Mouse (Mus musculus) left cerebral cortex, adult 2 months (tissue): ENCODE measurements around the gene Cebpg. TPM values are rescaled to one million over a fixed set of nuclear protein-coding genes. Genes with fewer than 3 reads are reported as not detected.

Experiments used
- DNase-seq, 2 experiments: peaks; one replicate each; pipeline ENCODE4 v3.0.0; 2021 to 2022; ENCODE audit warnings: low spot score in 2 of 2, mixed read lengths in 1 of 2; ENCODE audit errors: extremely low spot score in 1 of 2
- H3K27ac ChIP-seq: fragments of 200-600 bp; 2 replicates; pipeline ENCODE4 v1.8.1; 2022
- H3K4me3 ChIP-seq: fragments of 200-600 bp; 2 replicates; pipeline ENCODE4 v1.8.1; 2022
- CTCF ChIP-seq: fragments of 200-600 bp; IDR thresholded peaks from 2 replicates; pipeline ENCODE4 v1.8.1; 2022; ENCODE audit warnings: antibody characterized with exemption, mild to moderate bottlenecking, moderate library complexity
- intact Hi-C: fragments of 180-260 bp; cut with DNase I; formaldehyde crosslinking; loops from one replicate; pipeline ENCODE4 v1.15.1; 2025
- long read RNA-seq, 2 experiments: library from polyadenylated mRNA; stranded (forward); transcript quantifications; one replicate each; pipeline ENCODE4 v2.0.0; 2021; ENCODE audit warnings: borderline mapping rate in 2 of 2
- total RNA-seq, 2 experiments: library from RNA; stranded (reverse); gene quantifications; 2 replicates each; pipeline ENCODE4 v1.2.3; 2021

Cebpg gene
- 10 to 100 TPM; 34.3 to 38.4 TPM for total RNA-seq
- long read RNA-seq, experiment 1, full-length matches to known transcripts, result 41 of 41 reads
- long read RNA-seq, experiment 1, partial matches to known transcripts, result 0 of 41 reads
- long read RNA-seq, experiment 1, other reads (novel, unspliced or antisense), result 0 of 41 reads
- long read RNA-seq, experiment 2, full-length matches to known transcripts, result 35 of 35 reads
- long read RNA-seq, experiment 2, partial matches to known transcripts, result 0 of 35 reads
- long read RNA-seq, experiment 2, other reads (novel, unspliced or antisense), result 0 of 35 reads

DNA sequence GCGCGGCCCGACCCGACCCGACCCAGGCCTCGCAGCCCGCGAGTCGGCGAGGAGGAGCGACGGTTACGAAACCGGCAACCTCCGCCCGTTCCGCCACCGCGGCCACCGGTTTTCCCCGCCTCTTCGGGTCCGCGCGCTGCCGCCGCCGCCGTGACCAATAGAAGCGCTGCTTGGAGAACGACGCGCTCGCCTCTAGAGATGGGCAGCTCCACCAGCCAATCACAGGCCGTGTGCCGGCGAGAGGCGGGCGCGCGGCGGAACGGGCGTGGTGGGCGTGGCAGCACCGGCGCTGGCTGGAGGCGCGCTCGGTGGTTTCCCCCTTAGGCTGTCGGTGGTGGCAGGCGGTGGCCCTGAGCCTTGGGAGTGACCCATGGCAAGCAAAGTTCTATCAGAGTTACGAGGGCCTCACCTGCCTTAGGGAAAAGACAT lies at the start of gene Cebpg:
TSS of gene Cebpg (minus strand) at position 138 of the 429 bp plus-strand sequence.
- DNase-seq, result peak; percentile 98 to 99
- intact Hi-C loops, result loop anchor here (1.0 to 2.0 kb wide), 2 partner anchors 30 to 62 kb away; no protein-coding TSS in a partner anchor
- TF ChIP-seq CTCF, result no peak
- Histone ChIP-seq H3K27ac (peak within 1 kb of the TSS; percentile 95), H3K4me3 (peak within 1 kb of the TSS; percentile 86)

DNA sequence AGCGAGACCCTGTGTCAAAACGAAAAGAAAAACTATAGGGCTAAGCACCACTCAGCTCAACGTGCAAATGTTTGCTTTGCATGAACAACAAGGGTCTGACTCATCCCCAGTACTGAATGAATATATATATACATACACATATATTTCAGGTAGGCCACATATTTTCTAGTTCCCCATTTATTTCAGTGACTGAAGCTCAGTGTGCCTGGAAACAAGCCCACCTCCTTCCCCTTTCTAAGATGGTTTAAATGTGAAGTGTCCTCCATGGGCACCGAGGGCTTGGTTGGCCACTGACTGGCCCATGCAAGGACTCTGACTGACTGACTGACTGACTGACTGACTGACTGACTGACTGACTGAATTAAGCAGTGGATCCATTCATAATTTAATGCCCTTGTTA lies 43.2 kb upstream of the Cebpg start:
- intact Hi-C loops, result no loop called here
- no peak for TF ChIP-seq CTCF
- no peak for DNase-seq
- no peak overlapping the region for H3K27ac ChIP-seq
- H3K4me3 ChIP-seq, result no peak overlapping the region

DNA sequence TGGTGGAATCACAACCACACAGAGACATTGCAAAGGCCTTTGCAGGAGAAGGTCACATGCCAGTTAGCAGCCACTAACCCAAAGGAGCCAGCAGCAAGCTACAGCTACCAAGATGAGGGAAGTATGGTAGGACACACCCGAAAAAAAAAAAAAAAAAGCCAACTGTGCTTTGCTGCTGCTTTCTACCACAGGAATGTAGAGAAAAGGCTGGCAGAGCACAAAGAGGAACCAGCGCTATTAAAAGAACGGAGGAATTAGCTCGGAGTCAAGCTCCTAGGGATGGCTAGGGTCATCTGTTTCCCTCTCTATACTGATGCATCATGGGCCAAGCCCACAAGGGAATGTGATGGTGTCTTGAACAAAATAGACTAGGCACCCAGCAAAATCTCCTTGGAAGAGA lies 42.4 kb upstream of the Cebpg start:
- intact Hi-C loops, result no loop called here
- H3K27ac ChIP-seq, result no peak overlapping the region
- no peak for DNase-seq
- no peak for TF ChIP-seq CTCF
- no peak overlapping the region for H3K4me3 ChIP-seq

DNA sequence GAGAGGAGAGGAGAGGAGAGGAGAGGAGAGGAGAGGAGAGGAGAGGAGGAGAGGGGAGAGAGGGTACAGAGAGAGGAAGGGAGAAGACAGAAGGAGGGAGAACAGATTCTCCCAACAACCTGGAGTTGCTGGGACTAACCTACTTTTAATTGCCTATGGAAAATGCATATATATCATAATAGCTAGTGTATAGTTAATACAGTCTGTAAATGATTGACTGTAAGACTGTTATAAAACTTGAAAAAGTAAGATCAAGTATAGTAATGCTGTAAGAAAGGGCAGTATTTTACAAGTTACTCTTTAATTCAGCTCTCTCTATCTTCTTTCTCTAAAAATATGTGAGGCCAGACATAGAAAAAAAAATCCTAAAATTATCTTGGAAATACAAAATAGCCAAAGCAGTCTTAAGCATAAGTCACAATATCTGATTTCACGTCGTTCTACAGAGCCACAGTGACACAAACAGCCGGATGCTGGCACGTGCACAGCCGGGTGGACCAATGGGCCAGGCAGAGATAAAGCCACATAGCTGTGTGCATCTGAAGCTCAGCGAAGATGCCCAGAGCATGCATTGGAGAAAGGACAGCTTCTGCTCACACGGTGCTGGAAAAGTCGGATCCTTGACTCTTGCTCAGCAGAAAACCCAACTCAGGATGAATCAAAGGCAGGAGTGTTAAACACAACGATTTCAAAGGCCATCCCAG lies 38.8 kb upstream of the Cebpg start:
- intact Hi-C loops, result no loop called here

DNA sequence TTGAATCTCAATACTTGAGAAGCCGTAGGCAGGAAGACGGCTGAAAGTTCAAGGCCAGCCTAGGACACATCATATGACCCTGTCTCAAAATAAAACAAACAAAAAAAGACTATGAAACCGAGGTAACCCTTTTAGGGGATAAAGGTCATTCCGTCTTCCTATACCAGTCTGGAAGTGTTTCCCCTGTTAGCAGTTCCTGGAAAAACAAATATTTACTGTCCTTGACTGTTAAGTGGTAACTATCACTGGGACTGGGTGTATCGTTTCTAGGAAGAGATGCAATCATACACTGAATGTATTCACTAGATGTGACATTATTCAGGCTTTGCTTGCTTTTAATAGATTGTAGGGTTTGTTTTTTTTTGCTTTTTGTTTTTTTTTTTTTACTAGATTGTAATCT lies 34.2 kb upstream of the Cebpg start:
- intact Hi-C loops, result no loop called here
- Histone ChIP-seq H3K4me3 (no peak overlapping the region), H3K27ac (no peak overlapping the region)
- DNase-seq, result no peak
- TF ChIP-seq CTCF, result no peak

More for the DNA sequence above, 38.8 kb upstream of the Cebpg start:
- no peak overlapping the region for H3K27ac ChIP-seq
- no peak overlapping the region for H3K4me3 ChIP-seq
- TF ChIP-seq CTCF, result no peak
- no peak for DNase-seq

DNA sequence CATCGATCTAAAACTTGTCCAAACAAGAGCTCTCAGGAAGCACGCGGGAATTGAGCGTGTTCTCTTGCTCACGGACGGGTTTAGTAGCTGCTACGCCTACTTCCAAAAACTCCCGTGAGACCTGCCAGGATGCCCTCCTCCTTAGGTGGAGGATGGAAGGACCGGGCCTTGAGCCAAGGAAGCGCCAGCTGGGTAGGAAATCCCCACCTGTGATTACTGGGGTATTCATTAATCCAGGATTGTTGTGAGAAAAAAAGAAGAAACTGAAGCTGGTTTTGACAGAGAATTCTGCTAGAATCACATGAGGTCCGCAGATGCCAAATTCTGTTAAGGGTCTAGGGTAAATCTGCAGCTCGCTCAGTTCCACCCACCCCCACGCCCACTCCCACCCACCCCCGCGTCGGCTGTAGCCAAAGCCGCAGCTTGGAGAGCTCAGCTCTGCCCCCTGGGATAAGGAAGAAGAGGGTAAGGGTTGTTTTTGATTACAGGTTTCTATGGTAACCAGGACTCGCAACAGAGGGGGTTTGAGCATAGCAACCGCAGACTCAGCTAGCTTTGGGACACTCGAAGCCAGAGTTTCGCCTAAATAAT lies 30.0 kb upstream of the Cebpg start:
- peak; percentile 29 to 46 for DNase-seq
- Histone ChIP-seq H3K27ac (no peak overlapping the region), H3K4me3 (peak overlapping the region; percentile 35)
- peak; percentile 27 for TF ChIP-seq CTCF
- intact Hi-C loops, result loop anchor here (2.0 to 5.0 kb wide), 2 partner anchors 30 to 59 kb away; partner anchors contain the start of gene Cebpg

DNA sequence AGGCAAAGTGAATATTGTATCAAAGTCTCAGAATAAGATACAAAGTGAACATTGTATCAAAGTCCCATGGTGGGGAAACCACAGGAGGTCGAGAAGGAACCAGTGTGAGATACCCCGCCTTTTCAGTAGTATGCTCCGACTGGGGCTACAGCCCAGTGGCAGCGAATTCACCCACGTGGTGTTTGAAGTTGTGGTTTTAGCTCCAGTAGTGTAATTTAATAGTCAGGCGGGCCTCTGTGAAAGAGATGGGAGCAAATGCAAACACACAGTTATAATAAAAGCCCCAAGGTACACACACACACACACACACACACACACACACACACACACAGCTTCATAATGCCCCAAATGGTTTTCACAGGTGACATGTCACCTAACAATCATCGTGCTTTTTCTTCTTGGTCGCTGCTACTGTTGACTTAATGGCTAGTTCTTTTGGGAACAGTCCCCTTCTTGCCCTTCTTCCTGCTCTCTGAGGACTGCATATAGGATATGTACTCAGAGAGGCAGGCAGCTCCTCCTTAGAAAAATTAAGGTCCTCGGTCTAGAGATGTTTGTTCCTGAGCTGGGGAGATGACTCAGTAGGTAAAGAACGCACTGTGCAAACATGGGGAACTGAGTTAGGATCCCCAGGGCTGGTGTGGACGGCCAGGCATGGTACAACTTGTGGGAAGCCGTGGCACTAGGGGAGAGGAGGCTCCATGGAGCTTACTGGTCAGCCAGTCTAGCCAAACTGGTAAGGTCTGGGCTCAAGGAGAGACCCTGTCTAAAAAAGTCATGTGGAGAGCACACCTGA lies 28.4 kb upstream of the Cebpg start:
- no peak for TF ChIP-seq CTCF
- intact Hi-C loops, result loop anchor here (5.0 kb wide), 1 partner anchor 57 kb away; no protein-coding TSS in a partner anchor
- H3K4me3 ChIP-seq, result no peak overlapping the region
- no peak for DNase-seq
- no peak overlapping the region for H3K27ac ChIP-seq

DNA sequence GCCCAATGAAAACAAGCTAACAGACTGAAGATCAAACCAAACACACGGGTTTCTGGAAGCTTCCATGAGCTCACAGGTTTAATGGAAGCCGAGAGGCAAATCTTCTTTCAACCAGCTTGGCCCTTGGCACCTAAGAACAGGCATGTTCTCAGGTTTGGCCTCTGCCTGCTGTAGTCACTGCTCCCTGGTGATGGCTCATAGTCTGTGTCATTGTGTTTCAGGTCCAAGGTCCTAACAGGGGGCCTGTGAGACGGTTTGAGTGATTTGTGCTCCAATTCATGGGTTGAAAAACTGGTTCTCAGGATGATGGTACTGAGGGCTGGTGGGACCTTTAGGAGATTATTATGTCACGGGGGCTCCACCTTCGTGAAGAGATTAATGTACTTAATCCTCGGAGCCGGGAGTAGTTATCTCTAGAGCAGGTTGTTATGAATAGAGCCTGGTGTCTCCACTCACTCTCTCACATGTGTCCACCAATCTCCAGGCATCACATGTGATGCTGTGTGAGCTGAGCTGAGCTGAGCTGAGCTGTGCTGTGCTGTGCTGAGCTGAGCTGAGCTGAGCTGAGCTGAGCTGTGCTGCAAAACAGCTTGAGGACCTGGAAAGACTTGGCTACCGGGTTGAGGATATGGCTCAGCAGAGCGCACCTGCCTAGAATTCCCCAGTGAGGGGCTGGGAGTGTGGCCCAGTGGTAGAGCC lies 25.2 kb upstream of the Cebpg start:
- DNase-seq, result no peak
- intact Hi-C loops, result no loop called here
- TF ChIP-seq CTCF, result no peak
- H3K4me3 ChIP-seq, result no peak overlapping the region
- H3K27ac ChIP-seq, result peak overlapping the region; percentile 1

DNA sequence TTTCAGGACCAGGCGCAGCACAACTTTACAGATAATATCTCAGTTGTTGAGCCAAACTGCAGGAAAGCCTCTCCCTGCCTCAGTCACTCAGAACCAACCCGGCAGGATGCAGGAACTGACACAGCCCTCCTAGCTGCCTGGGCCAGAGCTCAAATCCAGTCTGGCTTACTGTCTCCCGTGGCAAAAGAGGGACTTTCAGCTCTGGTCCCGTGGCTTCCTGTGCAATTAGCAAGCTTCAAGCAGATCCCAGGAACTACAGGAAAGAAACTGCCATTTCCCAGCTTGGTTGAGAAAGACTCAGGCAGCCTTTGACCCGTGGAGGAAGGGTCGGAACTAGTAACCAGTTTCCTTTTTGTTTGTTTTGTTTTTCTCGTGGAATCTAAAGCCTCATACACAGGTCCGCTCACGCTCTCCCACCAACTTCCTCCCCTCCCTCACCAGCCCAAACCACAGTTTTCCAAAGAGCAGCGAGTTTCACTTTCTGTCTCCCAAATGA lies 24.5 kb upstream of the Cebpg start:
- no peak for TF ChIP-seq CTCF
- DNase-seq, result no peak
- Histone ChIP-seq H3K4me3 (no peak overlapping the region), H3K27ac (peak overlapping the region; percentile 1)
- intact Hi-C loops, result no loop called here

DNA sequence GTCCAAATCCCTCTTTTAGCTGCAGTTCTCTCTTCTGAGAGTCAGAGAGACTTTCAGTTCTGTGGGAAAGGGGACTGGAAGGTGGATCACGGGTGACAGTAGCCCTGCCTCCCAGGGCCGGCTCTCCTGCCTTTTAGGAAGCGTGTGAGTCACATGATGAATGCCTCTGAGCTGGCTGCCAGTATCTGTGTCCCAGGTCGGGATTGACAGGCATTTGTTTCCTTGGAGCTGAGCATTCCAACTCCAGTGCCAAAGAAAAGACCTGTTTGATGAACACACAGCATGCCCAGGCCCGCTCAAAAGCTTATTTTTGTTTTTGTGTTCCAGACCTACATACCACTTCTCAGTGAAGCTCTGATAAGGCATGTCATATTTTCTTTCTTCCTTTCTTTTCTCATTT lies 20.3 kb upstream of the Cebpg start:
- H3K4me3 ChIP-seq, result no peak overlapping the region
- intact Hi-C loops, result no loop called here
- DNase-seq, result no peak
- no peak for TF ChIP-seq CTCF
- no peak overlapping the region for H3K27ac ChIP-seq
